Mouse (Mus musculus) thymus, adult 2 months (tissue): ENCODE measurements around the gene Fsd1. TPM values are rescaled to one million over a fixed set of nuclear protein-coding genes. Genes with fewer than 3 reads are reported as not detected.

Experiments used
- DNase-seq: peaks from one replicate; pipeline ENCODE4 v3.0.0; 2021
- H3K27ac ChIP-seq: fragments of 200-500 bp; 2 replicates; pipeline ENCODE4 v1.5.1; 2012; ENCODE audit warnings: low read length, control low read depth; ENCODE audit not compliant: control insufficient read depth, insufficient read depth
- H3K27me3 ChIP-seq: fragments of 200-500 bp; 2 replicates; pipeline ENCODE4 v1.6.1; 2012; ENCODE audit warnings: mild to moderate bottlenecking, low read length, moderate library complexity, mixed read lengths; ENCODE audit not compliant: control insufficient read depth, insufficient read depth
- H3K36me3 ChIP-seq: fragments of 200-500 bp; 2 replicates; pipeline ENCODE4 v1.6.1; 2012; ENCODE audit warnings: mild to moderate bottlenecking, low read length, moderate library complexity; ENCODE audit not compliant: control insufficient read depth, insufficient read depth
- H3K4me1 ChIP-seq: fragments of 200-500 bp; replicated peaks from 2 replicates; pipeline ENCODE4 v1.6.1; 2012; ENCODE audit warnings: low read length; ENCODE audit not compliant: control insufficient read depth, insufficient read depth
- H3K4me3 ChIP-seq: fragments of 200-500 bp; 2 replicates; pipeline ENCODE4 v1.5.1; 2012; ENCODE audit warnings: mild to moderate bottlenecking, low read length, control low read depth, moderate library complexity; ENCODE audit not compliant: control insufficient read depth, insufficient read depth
- CTCF ChIP-seq: fragments of 200-500 bp; IDR thresholded peaks from 2 replicates; pipeline ENCODE4 v1.5.1; 2012; ENCODE audit warnings: mild to moderate bottlenecking, control low read depth, low read length, moderate library complexity, borderline replicate concordance; ENCODE audit not compliant: control insufficient read depth, poor library complexity, insufficient read depth; ENCODE audit errors: extremely low read depth
- POLR2A ChIP-seq: fragments of 200-500 bp; IDR thresholded peaks from 2 replicates; pipeline ENCODE4 v1.6.1; 2012; ENCODE audit warnings: mild to moderate bottlenecking, low read length, control low read depth, moderate library complexity; ENCODE audit not compliant: control insufficient read depth, poor library complexity, insufficient read depth; ENCODE audit errors: extremely low read depth
- WGBS: fragments of 180-500 bp; shearing (Covaris S2); methylation state at CpG from one replicate; pipeline ENCODE4 v1.1.7; 2018; 5-methylcytosine and 5-hydroxymethylcytosine counted together
- polyA plus RNA-seq: library from polyadenylated mRNA; depleted of rRNA; stranded (reverse); fragments of >200 nt; gene quantifications from 2 replicates; pipeline ENCODE4 v1.2.3, GENCODE M21; 2012

The Fsd1 gene
- polyA plus RNA-seq, 1 experiment, result 0.26 TPM

DNA sequence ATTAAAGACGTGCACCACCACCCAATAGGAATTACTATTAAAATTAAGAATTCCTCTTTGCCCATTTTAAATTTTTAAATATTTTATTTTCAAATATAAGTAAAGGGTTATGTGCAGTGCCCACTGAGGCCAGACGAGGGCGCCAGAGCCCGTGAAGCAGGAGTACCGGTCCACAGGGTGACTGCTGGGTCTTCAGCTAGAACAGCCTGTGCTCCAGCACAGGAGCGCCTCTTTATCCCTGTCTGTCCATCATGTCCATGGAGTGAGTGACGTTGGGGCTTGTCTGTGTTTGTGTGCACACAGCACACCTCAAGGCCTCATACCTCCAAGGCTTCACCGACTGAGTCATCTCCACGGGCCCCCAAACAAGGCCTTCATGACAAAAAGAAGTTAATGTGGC is 29.1 kb upstream of the Fsd1 start:
- TF ChIP-seq POLR2A, result no peak
- TF ChIP-seq CTCF, result peak; percentile 80; the same call in 1 of the 2 replicates
- Histone ChIP-seq H3K36me3 (no peaks in the 10 kb centered on the region), H3K4me3 (no peak overlapping the region), H3K27ac (no peak overlapping the region), H3K27me3 (no peaks in the 10 kb centered on the region), H3K4me1 (peaks cover 10% of the 10 kb centered on the region)
- DNase-seq, result peak; percentile 68
- WGBS, result 37% methylated on average over 9 of the region's 9 CpGs

DNA sequence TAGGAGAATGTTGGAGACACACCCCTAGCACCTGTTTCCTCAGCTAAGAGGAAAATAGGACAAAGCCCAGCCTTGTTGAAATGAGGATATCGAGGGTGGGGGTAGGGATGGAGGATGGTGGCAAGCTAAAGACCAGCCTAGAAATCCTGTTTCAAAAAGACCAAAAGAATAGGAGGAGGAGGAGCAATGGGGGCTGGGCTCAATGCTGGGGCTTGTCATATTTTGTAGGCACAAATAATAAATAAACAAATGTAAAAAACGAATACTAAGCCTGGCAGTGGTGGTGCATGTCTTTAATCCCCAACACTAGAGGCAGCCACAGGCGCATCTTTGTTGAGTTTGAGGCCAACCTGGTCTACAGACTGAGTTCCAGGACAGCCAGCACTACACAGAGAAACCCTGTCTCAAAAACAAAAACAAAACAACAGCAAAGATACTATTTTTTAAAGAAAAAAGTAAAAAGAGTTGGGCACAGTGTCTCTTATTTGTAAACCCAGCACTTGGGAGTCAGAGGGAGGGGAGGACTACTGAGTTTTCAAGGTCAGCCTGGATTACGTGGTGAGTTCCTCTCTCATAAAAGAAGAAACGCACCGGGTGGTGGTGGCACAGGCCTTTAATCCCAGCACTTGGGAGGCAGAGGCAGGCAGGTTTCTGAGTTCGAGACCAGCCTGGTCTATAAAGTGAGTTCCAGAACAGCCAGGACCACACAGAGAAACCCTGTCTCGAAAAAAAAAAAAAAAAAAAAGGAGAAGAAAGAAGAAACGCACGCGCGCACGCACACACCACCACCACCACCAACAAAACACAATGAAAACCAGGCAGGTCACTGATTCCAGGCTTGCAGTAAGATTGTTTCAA is 28.4 kb upstream of the Fsd1 start:
- Histone ChIP-seq H3K4me3 (no peak overlapping the region), H3K27me3 (no peaks in the 10 kb centered on the region), H3K4me1 (peaks cover 10% of the 10 kb centered on the region), H3K27ac (no peak overlapping the region), H3K36me3 (no peaks in the 10 kb centered on the region)
- WGBS, result 85% methylated on average over 13 of the region's 13 CpGs
- DNase-seq, result no peak
- TF ChIP-seq POLR2A, result no peak
- TF ChIP-seq CTCF, result no peak

DNA sequence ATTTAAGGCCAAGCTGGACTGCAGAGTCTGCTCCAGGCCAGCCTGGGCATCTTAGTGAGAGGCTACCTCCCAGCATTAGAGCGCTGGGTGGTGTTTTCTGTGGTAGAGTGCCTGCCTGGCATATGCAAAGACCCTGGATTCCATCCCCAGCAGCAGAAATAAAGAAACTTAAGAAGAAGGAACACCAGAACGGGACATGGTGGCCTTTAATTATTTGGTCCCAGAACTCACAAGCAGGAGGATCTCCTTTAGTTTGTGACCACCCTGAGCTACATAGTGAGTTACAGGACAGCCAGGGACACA is 27.8 kb upstream of the Fsd1 start:
- TF ChIP-seq POLR2A (no peak), CTCF (no peak)
- 44% methylated on average over 2 of the region's 2 CpGs for WGBS

DNA sequence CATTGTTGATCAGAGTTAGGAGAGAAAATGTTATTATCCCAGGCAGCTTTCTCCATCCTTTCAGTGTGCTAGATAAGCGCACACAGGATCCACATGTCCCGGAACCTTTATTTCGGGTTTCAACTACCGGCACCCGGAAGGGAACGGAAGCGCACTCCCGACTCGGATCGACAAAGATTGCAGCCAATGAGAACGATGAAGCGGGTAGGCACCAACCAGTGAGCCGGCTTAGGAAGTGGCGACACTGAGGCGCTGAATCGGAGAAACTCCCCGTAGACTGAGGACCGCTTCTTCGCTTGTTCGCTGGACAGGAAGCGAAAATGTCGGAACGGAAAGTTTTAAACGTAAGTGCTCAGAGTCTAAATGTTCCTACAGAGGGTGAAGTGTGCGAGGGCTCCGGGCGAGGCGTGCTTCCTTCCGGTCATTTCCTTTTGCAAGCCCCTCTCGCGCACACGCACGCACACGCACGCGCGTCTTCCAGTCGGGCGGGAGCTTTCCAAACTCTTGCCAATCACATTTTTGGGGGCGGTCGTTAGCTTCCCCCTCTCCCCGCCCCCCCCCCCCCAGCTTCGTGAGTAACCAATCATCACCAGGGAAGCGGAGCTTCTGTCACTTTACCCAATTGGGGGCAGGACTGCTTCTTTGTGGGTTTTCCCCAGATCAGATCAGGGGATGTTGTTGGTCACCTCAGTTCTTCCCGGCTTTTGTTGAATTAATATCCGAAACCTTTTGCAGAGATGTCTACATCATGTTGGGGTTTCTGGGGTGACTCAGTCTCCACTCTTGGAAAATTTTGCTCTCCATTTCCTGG is 27.2 kb upstream of the Fsd1 start, which contains the start of gene Yju2:
Gene Yju2, plus strand, starts transcription at position 182 of the 811 bp plus-strand sequence.
- H3K27me3 ChIP-seq, result no peaks in the 10 kb centered on the region
- H3K27ac ChIP-seq, result peak within 1 kb of the TSS; percentile 92
- no peaks in the 10 kb centered on the region; the same call in 1 of the 2 replicates for H3K36me3 ChIP-seq
- peak within 1 kb of the TSS; percentile 92 for H3K4me3 ChIP-seq
- peak; percentile 74 for TF ChIP-seq POLR2A
- 0 out of 2 replicates have a peak, but pooled peaks have one; percentile 26 for TF ChIP-seq CTCF
- under 1% methylated on average over 46 of the region's 46 CpGs for WGBS
- peak; percentile 90 for DNase-seq
- peaks cover 10% of the 10 kb centered on the region for H3K4me1 ChIP-seq

More for the DNA sequence above, 27.8 kb upstream of the Fsd1 start:
- DNase-seq, result no peak
- H3K27ac ChIP-seq, result no peak overlapping the region
- no peaks in the 10 kb centered on the region for H3K27me3 ChIP-seq
- no peak overlapping the region for H3K4me3 ChIP-seq
- peaks cover 10% of the 10 kb centered on the region for H3K4me1 ChIP-seq
- no peaks in the 10 kb centered on the region for H3K36me3 ChIP-seq

DNA sequence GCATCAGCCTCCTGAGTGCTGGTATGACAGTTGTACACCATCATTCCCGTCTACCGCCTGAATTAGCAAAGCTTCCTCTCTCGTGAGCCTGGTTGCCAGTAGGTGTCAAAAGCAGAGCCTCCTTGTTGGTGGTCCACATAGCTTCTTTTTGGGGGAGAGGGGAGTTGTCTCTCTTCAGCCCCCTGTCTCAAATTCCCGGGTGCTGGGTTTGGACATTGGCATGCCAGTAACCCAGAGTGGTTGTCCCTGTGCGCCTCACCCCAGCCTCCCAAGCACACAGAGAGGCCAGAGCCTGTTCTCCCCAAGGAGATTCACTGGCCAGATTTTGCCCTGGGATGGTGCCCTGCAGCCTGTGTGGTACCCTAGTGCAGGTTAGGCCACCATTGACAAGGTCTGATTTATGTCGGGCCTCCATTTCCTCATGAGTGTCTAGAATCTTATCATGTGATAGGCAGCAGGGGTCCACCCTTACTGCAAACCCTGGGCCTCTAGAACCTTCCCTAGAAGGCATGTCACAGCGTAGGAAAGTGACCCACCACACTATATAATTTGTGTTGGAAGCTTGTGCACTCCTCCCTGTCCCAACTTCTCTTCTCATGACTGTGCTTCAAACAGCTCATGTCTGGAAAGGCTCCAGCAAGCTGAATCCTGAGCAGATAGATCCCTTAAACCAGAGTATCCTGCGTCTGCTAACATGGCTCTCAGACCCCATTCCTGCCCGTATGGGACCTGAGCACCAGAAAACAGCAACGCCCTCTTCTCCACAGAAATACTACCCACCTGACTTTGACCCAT is 26.2 kb upstream of the Fsd1 start:
- no peak for DNase-seq
- H3K4me1 ChIP-seq, result peaks cover 10% of the 10 kb centered on the region
- peak overlapping the region; percentile 5; the same call in 1 of the 2 replicates for H3K4me3 ChIP-seq
- H3K36me3 ChIP-seq, result peaks cover 8% of the 10 kb centered on the region
- 81% methylated on average over 10 of the region's 10 CpGs for WGBS
- peak overlapping the region; percentile 16; the same call in 1 of the 2 replicates for H3K27ac ChIP-seq
- TF ChIP-seq POLR2A (no peak), CTCF (no peak)
- no peaks in the 10 kb centered on the region for H3K27me3 ChIP-seq

DNA sequence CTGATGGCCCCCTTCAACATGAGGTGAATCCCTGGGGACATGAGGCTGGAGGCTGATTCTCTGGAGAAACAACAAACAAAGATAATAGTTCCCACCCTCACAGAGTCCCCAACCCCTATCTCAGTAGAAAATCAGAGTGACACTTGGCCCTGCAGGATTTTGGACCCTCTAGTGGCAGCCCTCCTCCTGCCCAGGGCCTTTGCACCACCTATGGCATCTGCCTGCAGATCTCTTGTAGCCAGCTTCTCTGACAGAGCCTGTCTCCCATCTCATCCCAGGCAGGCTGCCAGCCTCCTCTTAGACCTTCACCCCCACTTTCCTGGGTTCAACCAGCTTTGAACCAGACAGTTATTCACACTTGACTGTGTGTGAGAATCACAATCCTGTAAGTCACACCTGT is 25.5 kb upstream of the Fsd1 start:
- peaks cover 10% of the 10 kb centered on the region for H3K36me3 ChIP-seq
- TF ChIP-seq CTCF, result no peak
- no peak for TF ChIP-seq POLR2A
- no peak overlapping the region for H3K4me3 ChIP-seq
- H3K27ac ChIP-seq, result no peak overlapping the region
- H3K4me1 ChIP-seq, result peaks cover 10% of the 10 kb centered on the region
- no peaks in the 10 kb centered on the region for H3K27me3 ChIP-seq
- DNase-seq, result no peak
